Mouse (Mus musculus) thymus, adult 2 months (tissue): ENCODE data around the gene Cfap298. TPM values are rescaled to one million over a fixed set of nuclear protein-coding genes. Genes with fewer than 3 reads are reported as not detected.

ENCODE experiments used
- DNase-seq: peaks from one replicate; pipeline ENCODE4 v3.0.0; 2021
- H3K27ac ChIP-seq: fragments of 200-500 bp; 2 replicates; pipeline ENCODE4 v1.5.1; 2012; ENCODE audit warnings: low read length, control low read depth; ENCODE audit not compliant: control insufficient read depth, insufficient read depth
- H3K27me3 ChIP-seq: fragments of 200-500 bp; 2 replicates; pipeline ENCODE4 v1.6.1; 2012; ENCODE audit warnings: mild to moderate bottlenecking, low read length, moderate library complexity, mixed read lengths; ENCODE audit not compliant: control insufficient read depth, insufficient read depth
- H3K36me3 ChIP-seq: fragments of 200-500 bp; 2 replicates; pipeline ENCODE4 v1.6.1; 2012; ENCODE audit warnings: mild to moderate bottlenecking, low read length, moderate library complexity; ENCODE audit not compliant: control insufficient read depth, insufficient read depth
- H3K4me1 ChIP-seq: fragments of 200-500 bp; replicated peaks from 2 replicates; pipeline ENCODE4 v1.6.1; 2012; ENCODE audit warnings: low read length; ENCODE audit not compliant: control insufficient read depth, insufficient read depth
- H3K4me3 ChIP-seq: fragments of 200-500 bp; 2 replicates; pipeline ENCODE4 v1.5.1; 2012; ENCODE audit warnings: mild to moderate bottlenecking, low read length, control low read depth, moderate library complexity; ENCODE audit not compliant: control insufficient read depth, insufficient read depth
- CTCF ChIP-seq: fragments of 200-500 bp; IDR thresholded peaks from 2 replicates; pipeline ENCODE4 v1.5.1; 2012; ENCODE audit warnings: mild to moderate bottlenecking, control low read depth, low read length, moderate library complexity, borderline replicate concordance; ENCODE audit not compliant: control insufficient read depth, poor library complexity, insufficient read depth; ENCODE audit errors: extremely low read depth
- POLR2A ChIP-seq: fragments of 200-500 bp; IDR thresholded peaks from 2 replicates; pipeline ENCODE4 v1.6.1; 2012; ENCODE audit warnings: mild to moderate bottlenecking, low read length, control low read depth, moderate library complexity; ENCODE audit not compliant: control insufficient read depth, poor library complexity, insufficient read depth; ENCODE audit errors: extremely low read depth
- WGBS: fragments of 180-500 bp; shearing (Covaris S2); methylation state at CpG from one replicate; pipeline ENCODE4 v1.1.7; 2018; 5-methylcytosine and 5-hydroxymethylcytosine counted together
- polyA plus RNA-seq: library from polyadenylated mRNA; depleted of rRNA; stranded (reverse); fragments of >200 nt; gene quantifications from 2 replicates; pipeline ENCODE4 v1.2.3, GENCODE M21; 2012

The Cfap298 gene
- polyA plus RNA-seq, 1 experiment = 20.7 TPM

GRCm38 (mm10) chr16:90901364-90901763, 33.5 kb downstream of the Cfap298 start:
- Histone ChIP-seq H3K4me3 (no peak overlapping the region), H3K36me3 (no peaks in the 10 kb centered on the region), H3K27ac (no peak overlapping the region), H3K27me3 (no peaks in the 10 kb centered on the region), H3K4me1 (no peaks in the 10 kb centered on the region)
- DNase-seq = no peak
- WGBS = 46% methylated on average over 4 of the region's 4 CpGs
- TF ChIP-seq CTCF = no peak
- TF ChIP-seq POLR2A = no peak

- DNase-seq = no peak
- Histone ChIP-seq H3K27ac (no peak overlapping the region), H3K36me3 (no peaks in the 10 kb centered on the region), H3K4me3 (no peak overlapping the region), H3K27me3 (no peaks in the 10 kb centered on the region), H3K4me1 (no peaks in the 10 kb centered on the region)
- TF ChIP-seq POLR2A = no peak
- no peak for TF ChIP-seq CTCF
- 82% methylated on average over 12 of the region's 12 CpGs for WGBS
Measured at GRCm38 (mm10) chr16:90899498-90899897, 35.4 kb downstream of the Cfap298 start.

GRCm38 (mm10) chr16:90897651-90898050, 37.3 kb downstream of the Cfap298 start:
- no peak for TF ChIP-seq POLR2A
- TF ChIP-seq CTCF = no peak
- no peak overlapping the region for H3K4me3 ChIP-seq
- DNase-seq = no peak
- H3K27ac ChIP-seq = no peak overlapping the region
- no peaks in the 10 kb centered on the region for H3K27me3 ChIP-seq
- H3K36me3 ChIP-seq = no peaks in the 10 kb centered on the region
- 95% methylated on average over 3 of the region's 3 CpGs for WGBS
- H3K4me1 ChIP-seq = no peaks in the 10 kb centered on the region

- DNase-seq = no peak
- Histone ChIP-seq H3K27ac (no peak overlapping the region), H3K27me3 (no peaks in the 10 kb centered on the region), H3K4me3 (no peak overlapping the region), H3K36me3 (no peaks in the 10 kb centered on the region), H3K4me1 (no peaks in the 10 kb centered on the region)
- 83% methylated on average over 9 of the region's 9 CpGs for WGBS
- TF ChIP-seq POLR2A (no peak), CTCF (no peak)
Measured at GRCm38 (mm10) chr16:90893792-90894191, 41.1 kb downstream of the Cfap298 start.

GRCm38 (mm10) chr16:90893019-90893418, 41.9 kb downstream of the Cfap298 start:
- TF ChIP-seq CTCF (no peak), POLR2A (no peak)
- H3K27me3 ChIP-seq = no peaks in the 10 kb centered on the region
- DNase-seq = no peak
- H3K4me3 ChIP-seq = no peak overlapping the region
- WGBS = 76% methylated on average over 7 of the region's 7 CpGs
- H3K27ac ChIP-seq = no peak overlapping the region
- H3K4me1 ChIP-seq = no peaks in the 10 kb centered on the region
- no peaks in the 10 kb centered on the region for H3K36me3 ChIP-seq

GRCm38 (mm10) chr16:90892081-90892480, 42.8 kb downstream of the Cfap298 start:
- H3K27ac ChIP-seq = no peak overlapping the region
- DNase-seq = no peak
- 11% methylated on average over 8 of the region's 8 CpGs for WGBS
- no peaks in the 10 kb centered on the region for H3K27me3 ChIP-seq
- no peaks in the 10 kb centered on the region for H3K4me1 ChIP-seq
- no peaks in the 10 kb centered on the region for H3K36me3 ChIP-seq
- no peak overlapping the region for H3K4me3 ChIP-seq
- TF ChIP-seq POLR2A (no peak), CTCF (no peak)

GRCm38 (mm10) chr16:90891601-90892000, 43.3 kb downstream of the Cfap298 start:
- no peak for DNase-seq

More at GRCm38 (mm10) chr16:90891601-90892000, 43.3 kb downstream of the Cfap298 start:
- WGBS = 62% methylated on average over 14 of the region's 14 CpGs
- no peaks in the 10 kb centered on the region for H3K4me1 ChIP-seq
- H3K27me3 ChIP-seq = no peaks in the 10 kb centered on the region
- H3K4me3 ChIP-seq = no peak overlapping the region
- no peaks in the 10 kb centered on the region for H3K36me3 ChIP-seq
- no peak overlapping the region for H3K27ac ChIP-seq
- TF ChIP-seq POLR2A = no peak
- TF ChIP-seq CTCF = no peak
